Mouse (Mus musculus) cerebellum, adult 11 months (tissue): ENCODE measurements around the gene Mamstr.

Experiments
- DNase-seq: peaks from one replicate; pipeline ENCODE4 v3.0.0; 2022

Gene Mamstr

DNA sequence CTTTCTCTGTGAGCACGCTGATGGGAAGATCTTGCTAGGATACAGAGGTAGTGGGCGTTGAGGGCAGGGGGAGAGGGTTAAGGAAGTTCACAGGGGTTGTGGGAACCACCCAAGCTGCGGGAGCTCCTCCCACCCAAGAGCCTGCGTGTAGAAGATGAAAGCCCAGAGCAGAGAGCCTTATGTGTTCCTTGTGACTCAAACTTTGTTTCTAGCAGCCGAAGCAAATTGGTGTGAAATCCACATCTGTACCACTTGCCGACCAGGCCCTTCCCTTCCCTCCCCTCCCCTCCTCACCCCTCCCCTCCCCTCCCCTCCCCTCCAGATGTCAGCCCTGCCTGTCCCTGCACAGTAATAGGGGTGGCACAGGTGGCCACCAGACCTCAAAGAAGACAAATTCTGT, 55.3 kb downstream of the Mamstr start:
- no peak for DNase-seq
